Mouse (Mus musculus) forebrain, embryonic 10.5 days (tissue): Measurements from ENCODE around the gene Gm3139. TPM values are rescaled to one million over a fixed set of nuclear protein-coding genes. Genes with fewer than 3 reads are reported as not detected.
"Not testable (repeated sequence)": the region's sequence is repeated elsewhere in the genome, so short reads cannot be mapped to it uniquely, and the experiment has no call there.

Experiments
- DNase-seq: peaks from one replicate; pipeline ENCODE4 v3.0.0-alpha.2; 2017; ENCODE audit warnings: low spot score; ENCODE audit errors: extremely low spot score
- H3K27ac ChIP-seq: fragments of 300-500 bp; sonication (generic); 2 replicates; pipeline ENCODE4 v1.5.1; 2016; ENCODE audit warnings: mild to moderate bottlenecking
- H3K27me3 ChIP-seq: fragments of 300-500 bp; sonication (generic); 2 replicates; pipeline ENCODE4 v1.6.1; 2016; ENCODE audit warnings: mild to moderate bottlenecking; ENCODE audit not compliant: poor library complexity, severe bottlenecking
- H3K36me3 ChIP-seq: fragments of 300-500 bp; sonication (generic); replicated peaks from 2 replicates; pipeline ENCODE4 v1.6.1; 2016; ENCODE audit warnings: mild to moderate bottlenecking, moderate library complexity
- H3K4me1 ChIP-seq: fragments of 300-500 bp; sonication (generic); 2 replicates; pipeline ENCODE4 v1.6.1; 2016
- H3K4me3 ChIP-seq: fragments of 300-500 bp; sonication (generic); 2 replicates; pipeline ENCODE4 v1.5.1; 2016; ENCODE audit warnings: mild to moderate bottlenecking, moderate library complexity
- H3K9me3 ChIP-seq: fragments of 300-500 bp; sonication (generic); 2 replicates; pipeline ENCODE4 v1.6.1; 2016; ENCODE audit warnings: mild to moderate bottlenecking, moderate library complexity
- WGBS: fragments of 180-500 bp; shearing (Covaris S2); methylation state at CpG from one replicate; pipeline ENCODE4 v1.1.7; 2016; 5-methylcytosine and 5-hydroxymethylcytosine counted together
- polyA plus RNA-seq: library from polyadenylated mRNA; unstranded; fragments of >200 nt; fragmentation: Nextera tagmentation; extraction: Ambion mirVana; gene quantifications from 2 replicates; pipeline ENCODE4 v1.2.1, GENCODE M21; 2016

Gm3139 gene
- polyA plus RNA-seq = not detected in 2 replicates

DNA sequence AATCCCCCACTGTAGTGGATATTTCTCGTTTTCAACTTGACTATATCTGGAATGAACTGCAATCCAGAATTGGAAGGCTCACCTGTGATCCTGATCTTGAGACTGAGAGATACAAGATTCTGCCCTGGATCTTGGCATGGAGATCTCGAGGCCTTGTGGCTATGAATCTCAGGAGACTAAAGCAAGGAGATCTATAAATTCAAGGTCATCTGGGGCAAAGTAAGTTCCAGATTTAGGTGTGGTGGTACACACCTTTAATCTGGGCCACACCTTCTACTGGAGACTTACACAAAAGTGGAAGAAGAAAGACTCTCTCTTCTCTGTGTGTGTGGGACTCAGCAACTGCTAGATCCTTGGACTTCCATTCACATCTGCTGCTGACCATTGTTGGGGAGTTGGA, at the start of gene Gm3139:
Gm3139 (plus strand) TSS at position 301 of the 400 bp plus-strand sequence.
- H3K4me1 ChIP-seq = not testable (repeated sequence)

More for the DNA sequence above, at the start of gene Gm3139:
- H3K36me3 ChIP-seq, H3K27ac ChIP-seq, H3K27me3 ChIP-seq, H3K4me3 ChIP-seq, H3K9me3 ChIP-seq, DNase-seq: not testable (repeated sequence)
- no CpG with 5 or more reads among the region's 2 CpGs for WGBS

Other genes with a start within 250 kb of the Gm3139 start
- gene A430089I19Rik, start 219.5 kb upstream of the Gm3139 start, polyA plus RNA-seq = not detected in 2 replicates
- gene Gm6502, start 211.9 kb upstream of the Gm3139 start, polyA plus RNA-seq = not detected in 2 replicates
- gene AA792892, start 186.5 kb upstream of the Gm3139 start, polyA plus RNA-seq = not detected in 2 replicates
- not detected in 2 replicates for gene Gm7682, start 80.5 kb upstream of the Gm3139 start, polyA plus RNA-seq
- gene Gm3147, start 90.1 kb downstream of the Gm3139 start, polyA plus RNA-seq = not detected in 2 replicates
- gene Gm6509, start 97.7 kb downstream of the Gm3139 start, polyA plus RNA-seq = not detected in 2 replicates
- not detected in 2 replicates for gene Gm6205, start 122.1 kb downstream of the Gm3139 start, polyA plus RNA-seq